In genomic region chr5:110629525-110630120, GRCm38 (mm10) we compare ENCODE assay signal across 19 mouse cellular contexts. TPM values are rescaled to one million over a fixed set of nuclear protein-coding genes. Genes with fewer than 3 reads are reported as not detected.
A peak's percentile ranks its signal among the peaks of the same experiment; 100 is the strongest.
DNase-seq lines count a peak whose midpoint lies in the region; ATAC-seq and TF ChIP-seq lines count a peak whose summit lies in the region.
"Had no signal": no experiment of that assay in that cellular context is flagged by ENCODE, and none has a peak within 500 bp of the region (broad histone marks: within the 10 kb centered on the region; RNA-seq: fewer than 3 reads in every experiment).

No protein-coding gene starts in this region.

- no peak for TF ChIP-seq CTCF in kidney, adult 2 months (conservative IDR thresholded peaks at IDR 0.05; ENCODE audit: insufficient read depth, insufficient read length, low read depth, low read length)
- no peak for TF ChIP-seq CTCF in hindbrain, postnatal 0 days (IDR thresholded peaks at IDR 0.05; ENCODE audit: low read depth)

- H3K27me3 ChIP-seq in kidney, adult 2 months (replicated peaks; ENCODE audit: control insufficient read depth, insufficient read depth, low read length): no peaks in the 10 kb centered on the region
- no peaks in the 10 kb centered on the region for H3K27me3 ChIP-seq in kidney, embryonic 14.5 days (ENCODE audit: control insufficient read depth, insufficient read depth, low read length)
- no peaks in the 10 kb centered on the region for H3K27me3 ChIP-seq in hindbrain, postnatal 0 days (ENCODE audit: insufficient read depth, low read length)
- H3K27me3 ChIP-seq: neural tube, embryonic 13.5 days had no signal

- H3K4me1 ChIP-seq in kidney, adult 2 months (ENCODE audit: control insufficient read depth, insufficient read depth, low read length): no peaks in the 10 kb centered on the region
- H3K4me1 ChIP-seq in kidney, embryonic 14.5 days (ENCODE audit: control insufficient read depth, insufficient read depth, low read length): no peaks in the 10 kb centered on the region
- H3K4me1 ChIP-seq in hindbrain, postnatal 0 days (ENCODE audit: insufficient read depth, low read length): no peaks in the 10 kb centered on the region

- no peak overlapping the region for H3K4me2 ChIP-seq in kidney, embryonic 14.5 days (replicated peaks; ENCODE audit: low read depth, low read length)
- H3K4me2 ChIP-seq in hindbrain, postnatal 0 days (ENCODE audit: low read depth, low read length): no peak overlapping the region
- H3K4me2 ChIP-seq: hindbrain, embryonic 14.5 days; limb, embryonic 13.5 days; neural tube, embryonic 13.5 days had no signal

- no peak for ATAC-seq in kidney, embryonic 14.5 days (ENCODE audit: low FRiP score, low TSS enrichment)
- ATAC-seq in hindbrain, postnatal 0 days: no peak
- ATAC-seq: activated CD4-positive, CD25-positive, alpha-beta regulatory T cell, adult 4 months; CD4-positive, CD25-positive, alpha-beta regulatory T cell, adult 4 months; midbrain, embryonic 16.5 days had no signal

- DNase-seq in kidney, adult 2 months: peak; percentile 89
- DNase-seq in adrenal gland, adult 18-20 months (ENCODE audit: low spot score in 2 of 2): peak; percentile 47 to 59
- peak; percentile 60 for DNase-seq in fibroblast of lung, adult 2 months (ENCODE audit: low read depth)
- peak; percentile 72 for DNase-seq in testis, postnatal 10 days (ENCODE audit: low spot score)
- DNase-seq in thymus, postnatal 0 days (ENCODE audit: low spot score): no peak
- no peak for DNase-seq in hindbrain, postnatal 0 days (ENCODE audit: low spot score)
- DNase-seq: heart, postnatal 10 days; lung, adult 2 months; right cerebral cortex, adult 18-20 months had no signal

- H3K9me3 ChIP-seq in kidney, embryonic 14.5 days (ENCODE audit: control insufficient read depth, low read length): no peaks in the 10 kb centered on the region
- no peaks in the 10 kb centered on the region for H3K9me3 ChIP-seq in hindbrain, postnatal 0 days (ENCODE audit: low read length)
- H3K9me3 ChIP-seq: embryonic facial prominence, embryonic 10.5 days; limb, embryonic 13.5 days; neural tube, embryonic 13.5 days had no signal

- 45% methylated on average over 2 of the region's 2 CpGs for WGBS in kidney, adult 2 months
- 74% methylated on average over 2 of the region's 2 CpGs for WGBS in kidney, embryonic 14.5 days
- WGBS in hindbrain, postnatal 0 days: 58% methylated on average over 2 of the region's 2 CpGs

- no peaks in the 10 kb centered on the region for H3K36me3 ChIP-seq in kidney, adult 2 months (ENCODE audit: control insufficient read depth, insufficient read depth, low read length)
- H3K36me3 ChIP-seq in kidney, embryonic 14.5 days (ENCODE audit: control insufficient read depth, insufficient read depth, low read length): no peaks in the 10 kb centered on the region
- no peaks in the 10 kb centered on the region for H3K36me3 ChIP-seq in hindbrain, postnatal 0 days (ENCODE audit: insufficient read depth, low read length)
- H3K36me3 ChIP-seq: embryonic facial prominence, embryonic 10.5 days; limb, embryonic 13.5 days; neural tube, embryonic 13.5 days had no signal

- no peak overlapping the region for H3K9ac ChIP-seq in kidney, embryonic 14.5 days (ENCODE audit: low read depth, low read length)
- H3K9ac ChIP-seq in hindbrain, postnatal 0 days (replicated peaks; ENCODE audit: low read length): no peak overlapping the region
- H3K9ac ChIP-seq: hindbrain, embryonic 14.5 days; limb, embryonic 13.5 days; neural tube, embryonic 13.5 days had no signal

- TF ChIP-seq POLR2A in kidney, adult 2 months (IDR thresholded peaks at IDR 0.05; ENCODE audit: low read depth, low read length): no peak

- H3K27ac ChIP-seq in kidney, adult 2 months (ENCODE audit: insufficient read depth, low read depth, low read length): no peak overlapping the region
- no peak overlapping the region for H3K27ac ChIP-seq in kidney, embryonic 14.5 days (ENCODE audit: low read depth, low read length)
- no peak overlapping the region for H3K27ac ChIP-seq in hindbrain, postnatal 0 days
- H3K27ac ChIP-seq: embryonic facial prominence, embryonic 10.5 days; hindbrain, embryonic 14.5 days; kidney, postnatal 0 days; left cerebral cortex, adult 2 months; limb, embryonic 13.5 days; neural tube, embryonic 13.5 days had no signal

- H3K4me3 ChIP-seq in kidney, adult 2 months (ENCODE audit: insufficient read depth, low read depth, low read length): no peak overlapping the region
- H3K4me3 ChIP-seq in kidney, embryonic 14.5 days (ENCODE audit: low read length): no peak overlapping the region
- H3K4me3 ChIP-seq in hindbrain, postnatal 0 days (ENCODE audit: low read length): no peak overlapping the region
- H3K4me3 ChIP-seq: embryonic facial prominence, embryonic 10.5 days; left cerebral cortex, adult 2 months; limb, embryonic 13.5 days; neural tube, embryonic 13.5 days had no signal

RNA-seq across cellular contexts. Expression of gene Noc4l, which starts 23.6 kb away (rescaled TPM):
- polyA plus RNA-seq in kidney, adult 2 months (2012; rRNA removed): 32.6 and 40.9 TPM in 2 replicates
- polyA plus RNA-seq in kidney, embryonic 14.5 days (2014; fragmentation: Nextera tagmentation; extraction: Ambion mirVana): 47.4 and 61.4 TPM in 2 replicates
- 10 to 100 TPM; 18.9 to 19.1 TPM for total RNA-seq in adrenal gland, adult 18-20 months (2021)
- polyA plus RNA-seq in thymus, postnatal 0 days (2015; fragmentation: Nextera tagmentation; extraction: Ambion mirVana): 54.5 and 55.8 TPM in 2 replicates
- total RNA-seq in hindbrain, postnatal 0 days (2014; rRNA removed): 31.8 and 42.8 TPM in 2 replicates
- polyA plus RNA-seq in hindbrain, postnatal 0 days (2015; fragmentation: Nextera tagmentation; extraction: Ambion mirVana): 38.0 and 42.9 TPM in 2 replicates

RNA-seq across cellular contexts. Expression of gene Ddx51, which starts 23.6 kb away (rescaled TPM):
- 11.9 TPM in 2 replicates for polyA plus RNA-seq in kidney, adult 2 months (2012; rRNA removed)
- polyA plus RNA-seq in kidney, embryonic 14.5 days (2014; fragmentation: Nextera tagmentation; extraction: Ambion mirVana): 23.9 and 31.1 TPM in 2 replicates
- total RNA-seq in adrenal gland, adult 18-20 months (2021): 10 to 100 TPM; 16.8 to 23.7 TPM
- 22.9 and 23.0 TPM in 2 replicates for polyA plus RNA-seq in thymus, postnatal 0 days (2015; fragmentation: Nextera tagmentation; extraction: Ambion mirVana)
- total RNA-seq in hindbrain, postnatal 0 days (2014; rRNA removed): 11.8 and 12.4 TPM in 2 replicates
- polyA plus RNA-seq in hindbrain, postnatal 0 days (2015; fragmentation: Nextera tagmentation; extraction: Ambion mirVana): 9.4 and 11.2 TPM in 2 replicates

Comparison
In these comparisons a context has a peak if more than half of its experiments do, and no peak if none do; other contexts are left out.
1. DNase-seq: peak in kidney, adult 2 months (single experiment), adrenal gland, adult 18-20 months (2 of 2), fibroblast of lung, adult 2 months (single experiment) and testis, postnatal 10 days (single experiment); none in thymus, postnatal 0 days (single experiment) and hindbrain, postnatal 0 days (single experiment).